Mouse (Mus musculus) liver, embryonic 14.5 days (tissue): ENCODE measurements around the gene Sit1.

Experiments used
- CTCF ChIP-seq: IDR thresholded peaks from 2 replicates; pipeline ENCODE4 v1.5.1; 2016; ENCODE audit warnings: antibody characterized with exemption, low read depth, control low read depth
- EP300 ChIP-seq: IDR thresholded peaks from 2 replicates; pipeline ENCODE4 v1.6.1; 2016; ENCODE audit warnings: antibody characterized with exemption, low read depth

DNA sequence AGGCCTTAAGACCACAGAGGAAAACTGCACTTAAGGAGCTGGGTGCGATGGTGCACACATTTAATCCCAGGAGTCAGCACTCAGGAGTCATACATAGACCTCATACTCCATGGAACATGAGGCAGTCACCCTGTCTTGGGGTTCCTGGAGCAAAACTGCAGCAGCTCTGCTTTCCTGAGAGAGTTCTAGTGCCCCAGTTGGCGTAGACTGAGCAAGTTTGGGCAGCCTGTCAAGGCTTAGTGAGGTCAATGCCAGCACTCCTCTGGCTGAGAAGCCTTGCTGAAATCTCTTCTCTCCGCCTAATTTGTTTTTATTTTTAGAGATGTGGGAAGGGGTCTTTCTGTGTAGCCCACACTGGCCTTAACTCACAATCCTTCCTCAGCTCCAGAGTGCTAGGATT is 35.0 kb downstream of the Sit1 start:
- TF ChIP-seq CTCF, result no peak
- TF ChIP-seq EP300, result no peak
